Mouse (Mus musculus) forebrain, embryonic 14.5 days (tissue): ENCODE data around the gene Abcb1b. TPM values are rescaled to one million over a fixed set of nuclear protein-coding genes. Genes with fewer than 3 reads are reported as not detected.
"Not testable (repeated sequence)": the region's sequence is repeated elsewhere in the genome, so short reads cannot be mapped to it uniquely, and the experiment has no call there.

Experiments used
- ATAC-seq: fragments of 200-750 bp; cut with Nextera tagmentation; 2 replicates; pipeline ENCODE4 v1.8.0; 2017; ENCODE audit warnings: mild to moderate bottlenecking, moderate library complexity
- DNase-seq: peaks from one replicate; pipeline ENCODE4 v3.0.0-alpha.2; 2015; ENCODE audit warnings: low spot score
- H3K27ac ChIP-seq: fragments of 300-500 bp; sonication (generic); 2 replicates; pipeline ENCODE4 v1.5.1; 2014; ENCODE audit warnings: low read depth, mild to moderate bottlenecking, control low read depth, low read length, moderate library complexity
- H3K27me3 ChIP-seq: fragments of 300-500 bp; sonication (generic); replicated peaks from 2 replicates; pipeline ENCODE4 v1.6.1; 2014; ENCODE audit warnings: low read length, control low read depth, mixed read lengths; ENCODE audit not compliant: control insufficient read depth, insufficient read depth
- H3K36me3 ChIP-seq: fragments of 300-500 bp; sonication (generic); 2 replicates; pipeline ENCODE4 v1.6.1; 2014; ENCODE audit warnings: low read length, control low read depth; ENCODE audit not compliant: control insufficient read depth, insufficient read depth
- H3K4me1 ChIP-seq: fragments of 300-500 bp; sonication (generic); 2 replicates; pipeline ENCODE4 v1.6.1; 2014; ENCODE audit warnings: antibody characterized with exemption, low read length, control low read depth; ENCODE audit not compliant: control insufficient read depth, insufficient read depth
- H3K4me2 ChIP-seq: fragments of 300-500 bp; sonication (generic); 2 replicates; pipeline ENCODE4 v1.6.1; 2014; ENCODE audit warnings: mild to moderate bottlenecking, control low read depth, low read length
- H3K4me3 ChIP-seq: fragments of 300-500 bp; sonication (generic); 2 replicates; pipeline ENCODE4 v1.5.1; 2014; ENCODE audit warnings: low read depth, low read length, control low read depth
- H3K9ac ChIP-seq: fragments of 300-500 bp; sonication (generic); 2 replicates; pipeline ENCODE4 v1.6.1; 2014; ENCODE audit warnings: mild to moderate bottlenecking, low read length, control low read depth, moderate library complexity
- H3K9me3 ChIP-seq: fragments of 300-500 bp; sonication (generic); replicated peaks from 2 replicates; pipeline ENCODE4 v1.6.1; 2016; ENCODE audit warnings: low read length, control low read depth, mixed read lengths; ENCODE audit not compliant: control insufficient read depth
- WGBS: fragments of 180-500 bp; shearing (Covaris S2); extraction: QIAGEN DNeasy Blood & Tissue Kit; methylation state at CpG from one replicate; pipeline ENCODE4 v1.1.7; 2014; 5-methylcytosine and 5-hydroxymethylcytosine counted together
- polyA plus RNA-seq: library from polyadenylated mRNA; unstranded; fragments of >200 nt; fragmentation: Nextera tagmentation; extraction: Ambion mirVana; gene quantifications from 2 replicates; pipeline ENCODE4 v1.2.1, GENCODE M21; 2014

The Abcb1b gene
- polyA plus RNA-seq, 1 experiment from 2014 or later, result 0.30 TPM

- no peaks in the 10 kb centered on the region for H3K9me3 ChIP-seq
- 14% methylated on average over 7 of the region's 8 CpGs for WGBS
- ATAC-seq (peak; percentile 67), DNase-seq (peak; percentile 23)
- no peak overlapping the region for H3K27ac ChIP-seq
- H3K4me3 ChIP-seq, result peak overlapping the region; percentile 24
- peak overlapping the region; percentile 43; the same call in 1 of the 2 replicates for H3K9ac ChIP-seq
- peak overlapping the region; percentile 50 for H3K4me2 ChIP-seq
- peaks cover 4% of the 10 kb centered on the region for H3K4me1 ChIP-seq
- no peaks in the 10 kb centered on the region for H3K36me3 ChIP-seq
- H3K27me3 ChIP-seq, result no peaks in the 10 kb centered on the region
Measured at GRCm38 (mm10) chr5:8819635-8820591, 22.0 kb downstream of the Abcb1b start.

DNA sequence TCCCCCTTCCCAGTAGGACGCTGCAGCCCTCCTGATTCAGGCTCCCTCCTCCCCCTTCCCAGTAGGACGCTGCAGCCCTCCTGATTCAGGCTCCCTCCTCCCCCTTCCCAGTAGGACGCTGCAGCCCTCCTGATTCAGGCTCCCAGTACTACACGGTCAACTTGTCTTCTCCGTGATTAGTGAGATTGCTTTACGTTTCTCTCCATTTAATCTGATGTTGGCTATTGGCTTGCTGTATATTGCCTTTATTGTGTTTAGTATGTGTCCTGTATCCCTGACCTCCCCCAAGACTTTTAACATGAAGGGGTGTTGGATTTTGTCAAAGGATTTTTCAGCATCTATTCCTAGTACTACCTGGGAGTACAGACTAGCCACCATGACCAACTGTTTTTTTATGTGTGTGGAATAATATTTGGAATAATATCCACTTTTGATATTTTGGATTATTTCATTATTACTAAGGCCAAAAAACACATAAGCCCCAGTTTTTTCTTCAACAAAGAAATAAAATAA lies 22.7 kb downstream of the Abcb1b start:
- H3K27ac ChIP-seq, DNase-seq, H3K4me1 ChIP-seq, H3K36me3 ChIP-seq, H3K4me3 ChIP-seq, H3K27me3 ChIP-seq, H3K9me3 ChIP-seq, H3K9ac ChIP-seq: not testable (repeated sequence)
- peak; percentile 72; the same call in 1 of the 2 replicates for ATAC-seq
- peak overlapping the region; percentile 50 for H3K4me2 ChIP-seq
- 0% methylated on average over 4 of the region's 6 CpGs for WGBS

- ATAC-seq, result peak; percentile 53
Measured at GRCm38 (mm10) chr5:8838661-8839438, 40.9 kb downstream of the Abcb1b start.

DNA sequence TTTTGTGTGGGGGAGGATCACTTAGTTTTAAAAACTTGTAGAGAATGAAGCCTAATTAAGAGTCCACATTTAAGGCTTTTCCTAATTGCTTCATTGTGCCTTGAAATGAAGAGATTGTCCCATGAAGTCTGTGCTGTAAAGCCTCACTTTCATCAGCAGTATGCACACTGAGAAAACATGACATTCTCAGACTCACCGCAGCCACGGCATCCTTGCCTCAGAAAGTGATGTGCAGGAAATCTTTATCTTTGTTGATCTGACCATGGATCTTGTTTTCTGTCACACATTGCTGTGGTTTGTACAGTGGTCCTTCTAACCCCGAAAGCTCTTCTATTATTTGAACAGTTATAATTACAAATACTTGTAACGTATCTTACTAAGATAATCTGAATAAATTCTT lies 41.7 kb downstream of the Abcb1b start:
- DNase-seq, result no peak
- Histone ChIP-seq H3K4me1 (peaks cover 7% of the 10 kb centered on the region), H3K36me3 (no peaks in the 10 kb centered on the region), H3K9me3 (no peaks in the 10 kb centered on the region), H3K4me2 (no peak overlapping the region), H3K27ac (no peak overlapping the region), H3K4me3 (no peak overlapping the region), H3K27me3 (no peaks in the 10 kb centered on the region), H3K9ac (no peak overlapping the region)
- WGBS, result 55% methylated on average over 4 of the region's 4 CpGs
- ATAC-seq, result no peak

More at GRCm38 (mm10) chr5:8838661-8839438, 40.9 kb downstream of the Abcb1b start:
- Histone ChIP-seq H3K4me2 (no peak overlapping the region), H3K4me1 (peaks cover 7% of the 10 kb centered on the region), H3K9ac (no peak overlapping the region), H3K27me3 (no peaks in the 10 kb centered on the region), H3K9me3 (no peaks in the 10 kb centered on the region), H3K27ac (0 out of 2 replicates have a peak overlapping the region, but pooled peaks have one; percentile 9), H3K36me3 (no peaks in the 10 kb centered on the region), H3K4me3 (no peak overlapping the region)
- DNase-seq, result peak; percentile 31
- 42% methylated on average over 8 of the region's 8 CpGs for whole genome bisulfite sequencing

DNA sequence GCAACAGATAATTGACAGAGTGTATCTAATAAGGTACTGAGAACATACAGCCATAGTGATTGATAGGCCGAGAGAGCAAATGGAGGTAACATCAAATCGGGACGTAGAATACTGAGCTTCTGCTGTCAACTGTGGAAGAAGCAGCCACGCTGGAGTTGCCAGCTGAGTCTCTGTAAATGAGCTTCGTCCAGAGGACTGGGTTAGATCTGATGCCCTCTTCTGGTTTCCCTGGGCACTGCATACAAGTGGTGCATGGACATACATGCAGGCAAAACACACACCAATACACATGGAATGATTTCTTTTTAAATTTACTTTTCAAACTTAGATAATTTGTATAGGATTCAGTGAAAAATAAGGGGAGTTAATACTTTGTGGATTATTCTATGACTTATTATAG lies 42.9 kb downstream of the Abcb1b start:
- Histone ChIP-seq H3K27me3 (no peaks in the 10 kb centered on the region), H3K4me1 (peaks cover 7% of the 10 kb centered on the region), H3K27ac (no peak overlapping the region), H3K36me3 (no peaks in the 10 kb centered on the region), H3K9ac (no peak overlapping the region), H3K4me2 (no peak overlapping the region), H3K4me3 (no peak overlapping the region), H3K9me3 (no peaks in the 10 kb centered on the region)
- DNase-seq (peak; percentile 79), ATAC-seq (peak; percentile 75)
- 33% methylated on average over 5 of the region's 5 CpGs for WGBS

DNA sequence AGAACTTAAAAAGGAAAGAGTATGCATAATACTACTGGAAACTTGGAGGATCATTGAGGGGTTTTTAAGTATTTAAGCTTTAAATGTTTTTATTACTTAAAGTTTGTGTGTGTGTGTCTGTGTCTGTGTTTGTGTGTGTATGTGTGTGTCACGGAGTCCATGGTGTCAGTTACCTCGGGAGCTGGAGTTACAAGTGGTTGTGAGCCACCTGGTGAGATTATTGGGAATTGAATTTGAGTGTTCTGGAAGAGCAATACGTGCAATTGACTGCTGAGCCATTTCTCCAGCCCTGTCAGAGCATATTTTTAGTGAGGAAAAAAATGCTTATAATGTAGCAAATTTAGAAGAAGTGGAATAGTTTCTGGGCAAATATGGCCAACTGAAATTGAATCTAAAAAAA lies 44.9 kb downstream of the Abcb1b start:
- Histone ChIP-seq H3K4me1 (peaks cover 7% of the 10 kb centered on the region), H3K36me3 (no peaks in the 10 kb centered on the region), H3K27ac (no peak overlapping the region), H3K9me3 (no peaks in the 10 kb centered on the region), H3K4me3 (no peak overlapping the region), H3K9ac (no peak overlapping the region), H3K27me3 (no peaks in the 10 kb centered on the region), H3K4me2 (no peak overlapping the region)
- no peak for DNase-seq
- WGBS, result 50% methylated on average over 3 of the region's 3 CpGs
- ATAC-seq, result no peak

GRCm38 (mm10) chr5:8848607-8849575 lies 50.9 kb downstream of the Abcb1b start:
- 37% methylated on average over 5 of the region's 9 CpGs for WGBS
- not testable (repeated sequence) for H3K9ac ChIP-seq, ATAC-seq, H3K4me2 ChIP-seq, H3K27me3 ChIP-seq, DNase-seq, H3K4me3 ChIP-seq, H3K36me3 ChIP-seq, H3K9me3 ChIP-seq, H3K4me1 ChIP-seq, H3K27ac ChIP-seq

GRCm38 (mm10) chr5:8850851-8851250 lies 52.9 kb downstream of the Abcb1b start:
- Histone ChIP-seq H3K27ac (no peak overlapping the region), H3K27me3 (no peaks in the 10 kb centered on the region), H3K36me3 (no peaks in the 10 kb centered on the region), H3K4me2 (no peak overlapping the region), H3K4me3 (no peak overlapping the region), H3K9ac (no peak overlapping the region), H3K9me3 (no peaks in the 10 kb centered on the region), H3K4me1 (no peaks in the 10 kb centered on the region)
- ATAC-seq, result no peak
- no peak for DNase-seq
- 50% methylated on average over 4 of the region's 4 CpGs for WGBS
